Mouse (Mus musculus) embryonic facial prominence, embryonic 14.5 days (tissue): Measurements from ENCODE around the gene 4930444G20Rik. TPM values are rescaled to one million over a fixed set of nuclear protein-coding genes. Genes with fewer than 3 reads are reported as not detected.
A peak's percentile ranks its signal among the peaks of the same experiment; 100 is the strongest.
"Not testable (repeated sequence)": the region's sequence is repeated elsewhere in the genome, so short reads cannot be mapped to it uniquely, and the experiment has no call there.

ENCODE experiments used
- ATAC-seq: fragments of 200-750 bp; cut with Nextera tagmentation; 2 replicates; pipeline ENCODE4 v1.8.0; 2017; ENCODE audit warnings: low read depth, moderate number of reproducible peaks, moderate TSS enrichment
- DNase-seq: peaks from one replicate; pipeline ENCODE4 v3.0.0-alpha.2; 2015; ENCODE audit warnings: low spot score
- H3K27ac ChIP-seq: fragments of 300-500 bp; sonication (generic); replicated peaks from 2 replicates; pipeline ENCODE4 v1.5.1; 2014; ENCODE audit warnings: low read depth, mild to moderate bottlenecking, low read length, moderate library complexity
- H3K27me3 ChIP-seq: fragments of 300-500 bp; sonication (generic); replicated peaks from 2 replicates; pipeline ENCODE4 v1.6.1; 2014; ENCODE audit warnings: low read length; ENCODE audit not compliant: control insufficient read depth, insufficient read depth
- H3K36me3 ChIP-seq: fragments of 300-500 bp; sonication (generic); 2 replicates; pipeline ENCODE4 v1.6.1; 2014; ENCODE audit warnings: low read length, mixed read lengths; ENCODE audit not compliant: control insufficient read depth, insufficient read depth
- H3K4me1 ChIP-seq: fragments of 300-500 bp; sonication (generic); 2 replicates; pipeline ENCODE4 v1.6.1; 2014; ENCODE audit warnings: antibody characterized with exemption, low read length; ENCODE audit not compliant: control insufficient read depth, insufficient read depth
- H3K4me2 ChIP-seq: fragments of 300-500 bp; sonication (generic); 2 replicates; pipeline ENCODE4 v1.6.1; 2014; ENCODE audit warnings: low read depth, mild to moderate bottlenecking, low read length, moderate library complexity, mixed read lengths
- H3K4me3 ChIP-seq: fragments of 300-500 bp; sonication (generic); 2 replicates; pipeline ENCODE4 v1.5.1; 2014; ENCODE audit warnings: low read depth, mild to moderate bottlenecking, low read length
- H3K9ac ChIP-seq: fragments of 300-500 bp; sonication (generic); 2 replicates; pipeline ENCODE4 v1.6.1; 2014; ENCODE audit warnings: low read depth, mild to moderate bottlenecking, low read length, moderate library complexity, mixed read lengths
- H3K9me3 ChIP-seq: fragments of 300-500 bp; sonication (generic); 2 replicates; pipeline ENCODE4 v1.6.1; 2016; ENCODE audit warnings: low read length; ENCODE audit not compliant: control insufficient read depth
- WGBS: fragments of 180-500 bp; shearing (Covaris S2); extraction: QIAGEN DNeasy Blood & Tissue Kit; methylation state at CpG from one replicate; pipeline ENCODE4 v1.1.7; 2014; 5-methylcytosine and 5-hydroxymethylcytosine counted together
- polyA plus RNA-seq: library from polyadenylated mRNA; unstranded; fragments of >200 nt; fragmentation: Nextera tagmentation; extraction: Ambion mirVana; gene quantifications from 2 replicates; pipeline ENCODE4 v1.2.1, GENCODE M21; 2014

The 4930444G20Rik gene
- not detected in 2 replicates for polyA plus RNA-seq

GRCm38 (mm10) chr10:22067979-22068378, at the start of gene 4930444G20Rik:
Gene 4930444G20Rik, minus strand, starts transcription at chr10:22068079.
- H3K36me3 ChIP-seq, H3K4me1 ChIP-seq, H3K9ac ChIP-seq, H3K27ac ChIP-seq, H3K4me3 ChIP-seq, H3K27me3 ChIP-seq, ATAC-seq, H3K9me3 ChIP-seq, DNase-seq, H3K4me2 ChIP-seq: not testable (repeated sequence)
- 82% methylated on average over 7 of the region's 7 CpGs for WGBS

- no peaks in the 10 kb centered on the region for H3K27me3 ChIP-seq
- DNase-seq (no peak), ATAC-seq (no peak)
- 84% methylated on average over 2 of the region's 2 CpGs for WGBS
- no peak overlapping the region for H3K4me3 ChIP-seq
- no peak overlapping the region for H3K4me2 ChIP-seq
- H3K27ac ChIP-seq, result no peak overlapping the region
- H3K36me3 ChIP-seq, result no peaks in the 10 kb centered on the region
- no peaks in the 10 kb centered on the region for H3K9me3 ChIP-seq
- H3K4me1 ChIP-seq, result no peaks in the 10 kb centered on the region
- H3K9ac ChIP-seq, result no peak overlapping the region
These were observed 6.7 kb upstream of the 4930444G20Rik start for GRCm38 (mm10) chr10:22074531-22074930.

GRCm38 (mm10) chr10:22072739-22073138, 4.9 kb upstream of the 4930444G20Rik start:
- WGBS, result 64% methylated on average over 2 of the region's 2 CpGs
- H3K9me3 ChIP-seq, result no peaks in the 10 kb centered on the region
- no peak overlapping the region for H3K4me3 ChIP-seq
- DNase-seq (no peak), ATAC-seq (no peak)
- H3K27me3 ChIP-seq, result no peaks in the 10 kb centered on the region
- H3K9ac ChIP-seq, result no peak overlapping the region
- H3K27ac ChIP-seq, result no peak overlapping the region
- H3K4me1 ChIP-seq, result no peaks in the 10 kb centered on the region
- no peaks in the 10 kb centered on the region for H3K36me3 ChIP-seq
- no peak overlapping the region for H3K4me2 ChIP-seq

- no peak for DNase-seq
- Histone ChIP-seq H3K9ac (no peak overlapping the region), H3K4me1 (no peaks in the 10 kb centered on the region), H3K4me3 (no peak overlapping the region), H3K4me2 (no peak overlapping the region), H3K9me3 (no peaks in the 10 kb centered on the region), H3K36me3 (no peaks in the 10 kb centered on the region), H3K27ac (no peak overlapping the region), H3K27me3 (no peaks in the 10 kb centered on the region)
- no peak for ATAC-seq
- 56% methylated on average over 4 of the region's 4 CpGs for WGBS
These were observed 2.7 kb upstream of the 4930444G20Rik start for GRCm38 (mm10) chr10:22070576-22070975.

GRCm38 (mm10) chr10:22070168-22070567, 2.3 kb upstream of the 4930444G20Rik start:
- Histone ChIP-seq H3K4me2 (no peak overlapping the region), H3K4me1 (no peaks in the 10 kb centered on the region), H3K4me3 (no peak overlapping the region), H3K9ac (no peak overlapping the region), H3K9me3 (no peaks in the 10 kb centered on the region), H3K27ac (no peak overlapping the region), H3K36me3 (no peaks in the 10 kb centered on the region), H3K27me3 (no peaks in the 10 kb centered on the region)
- 92% methylated on average over 2 of the region's 2 CpGs for WGBS
- DNase-seq (no peak), ATAC-seq (no peak)

- no peaks in the 10 kb centered on the region for H3K36me3 ChIP-seq
- peak overlapping the region; percentile 81 for H3K4me2 ChIP-seq
- no peak overlapping the region for H3K9ac ChIP-seq
- H3K9me3 ChIP-seq, result no peaks in the 10 kb centered on the region
- H3K4me3 ChIP-seq, result no peak overlapping the region
- DNase-seq (no peak), ATAC-seq (no peak)
- no peaks in the 10 kb centered on the region for H3K4me1 ChIP-seq
- no peaks in the 10 kb centered on the region for H3K27me3 ChIP-seq
- 84% methylated on average over 2 of the region's 2 CpGs for WGBS
- no peak overlapping the region for H3K27ac ChIP-seq
These were observed 8.5 kb downstream of the 4930444G20Rik start for GRCm38 (mm10) chr10:22059415-22059814.

GRCm38 (mm10) chr10:22059026-22059325, 8.9 kb downstream of the 4930444G20Rik start:
- H3K9ac ChIP-seq, result peak overlapping the region; percentile 52
- H3K4me2 ChIP-seq, result peak overlapping the region; percentile 81
- no peaks in the 10 kb centered on the region for H3K9me3 ChIP-seq
- no peaks in the 10 kb centered on the region for H3K36me3 ChIP-seq
- ATAC-seq (no peak), DNase-seq (no peak)
- peak overlapping the region; percentile 49 for H3K4me3 ChIP-seq
- H3K4me1 ChIP-seq, result no peaks in the 10 kb centered on the region
- H3K27ac ChIP-seq, result no peak overlapping the region
- WGBS, result 18% methylated on average over 12 of the region's 12 CpGs
- H3K27me3 ChIP-seq, result no peaks in the 10 kb centered on the region

- H3K4me2 ChIP-seq, result peak overlapping the region; percentile 81
- DNase-seq (peak; percentile 96), ATAC-seq (peak; percentile 98)
- H3K27me3 ChIP-seq, result no peaks in the 10 kb centered on the region
- peak overlapping the region; percentile 65 for H3K9ac ChIP-seq
- no peaks in the 10 kb centered on the region for H3K9me3 ChIP-seq
- H3K4me3 ChIP-seq, result peak overlapping the region; percentile 49
- no peak overlapping the region for H3K27ac ChIP-seq
- H3K4me1 ChIP-seq, result no peaks in the 10 kb centered on the region
- WGBS, result 9% methylated on average over 40 of the region's 41 CpGs
- no peaks in the 10 kb centered on the region for H3K36me3 ChIP-seq
These were observed 9.5 kb downstream of the 4930444G20Rik start for GRCm38 (mm10) chr10:22058218-22059025.

- ATAC-seq (no peak), DNase-seq (no peak)
- Histone ChIP-seq H3K4me2 (no peak overlapping the region), H3K9ac (no peak overlapping the region), H3K4me3 (no peak overlapping the region), H3K36me3 (no peaks in the 10 kb centered on the region), H3K9me3 (no peaks in the 10 kb centered on the region), H3K27ac (no peak overlapping the region), H3K27me3 (no peaks in the 10 kb centered on the region), H3K4me1 (no peaks in the 10 kb centered on the region)
These were observed 12.6 kb downstream of the 4930444G20Rik start for GRCm38 (mm10) chr10:22055308-22055707.
